Mouse (Mus musculus) cerebellum, adult 9-10 months (tissue): Measurements from ENCODE around the gene Dcaf1.

Source experiments
- DNase-seq: peaks from one replicate; pipeline ENCODE4 v3.0.0; 2022

Dcaf1 gene

DNA sequence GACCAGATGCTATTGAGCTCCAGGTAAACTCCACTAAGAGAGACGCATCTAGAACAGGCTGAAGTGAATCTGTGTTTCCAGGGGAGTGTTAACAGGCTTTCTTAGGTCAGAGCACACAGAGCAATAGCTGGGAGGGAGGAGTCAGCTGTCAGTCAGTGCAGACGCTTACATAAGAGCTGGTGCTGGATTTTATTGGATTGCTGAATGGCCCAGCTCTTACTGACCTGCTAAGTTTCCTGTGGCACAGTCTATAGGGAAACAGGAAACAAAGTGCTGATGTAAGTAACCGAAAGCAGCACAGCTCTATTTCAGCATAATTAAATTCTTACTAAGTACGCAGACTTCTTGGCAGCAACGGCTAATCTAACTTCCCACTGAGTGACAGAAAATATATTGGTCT is 87.0 kb downstream of the Dcaf1 start:
- DNase-seq: no peak

GRCm38 (mm10) chr9:106911624-106912023 is 90.0 kb downstream of the Dcaf1 start:
- no peak for DNase-seq

GRCm38 (mm10) chr9:106913759-106914158 is 92.1 kb downstream of the Dcaf1 start:
- DNase-seq: no peak

DNA sequence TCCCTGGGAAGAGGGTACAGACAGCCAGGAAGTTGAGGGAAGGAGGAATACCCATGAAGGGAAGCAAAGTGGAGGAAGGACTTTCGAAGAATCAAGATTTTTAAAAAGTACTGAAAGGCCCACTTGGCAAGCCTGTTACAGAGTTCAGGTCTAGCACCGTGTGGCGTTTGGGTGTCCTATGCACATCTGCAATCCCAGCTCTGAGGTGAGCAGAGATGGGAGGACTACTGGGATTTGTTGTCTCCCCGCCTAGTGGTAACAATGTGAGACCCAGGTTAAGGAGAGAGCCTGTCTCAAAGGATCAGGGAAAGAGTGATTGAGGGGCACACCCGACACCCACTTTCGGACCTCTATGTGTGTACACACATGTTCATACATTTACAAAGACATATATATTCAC is 93.2 kb downstream of the Dcaf1 start:
- no peak for DNase-seq
